Mouse (Mus musculus) forebrain, postnatal 0 days (tissue): Measurements from ENCODE around the gene Cmtm1. TPM values are rescaled to one million over a fixed set of nuclear protein-coding genes. Genes with fewer than 3 reads are reported as not detected.
"Not testable (repeated sequence)": the region's sequence is repeated elsewhere in the genome, so short reads cannot be mapped to it uniquely, and the experiment has no call there.

Experiments
- ATAC-seq: fragments of 200-750 bp; cut with Nextera tagmentation; 2 replicates; pipeline ENCODE4 v1.8.0; 2017; ENCODE audit warnings: mild to moderate bottlenecking, moderate library complexity
- DNase-seq: peaks from one replicate; pipeline ENCODE4 v3.0.0-alpha.2; 2015
- H3K27ac ChIP-seq: fragments of 300-500 bp; sonication (generic); 2 replicates; pipeline ENCODE4 v1.5.1; 2014; ENCODE audit warnings: low read depth, mild to moderate bottlenecking, antibody characterized with exemption, low read length, moderate library complexity, mixed read lengths
- H3K27me3 ChIP-seq: fragments of 300-500 bp; sonication (generic); 2 replicates; pipeline ENCODE4 v1.6.1; 2014; ENCODE audit warnings: mild to moderate bottlenecking, low read length, mixed read lengths; ENCODE audit not compliant: insufficient read depth
- H3K36me3 ChIP-seq: fragments of 300-500 bp; sonication (generic); 2 replicates; pipeline ENCODE4 v1.6.1; 2014; ENCODE audit warnings: mild to moderate bottlenecking, moderate library complexity; ENCODE audit not compliant: insufficient read depth
- H3K4me1 ChIP-seq: fragments of 300-500 bp; sonication (generic); 2 replicates; pipeline ENCODE4 v1.6.1; 2014; ENCODE audit warnings: antibody characterized with exemption; ENCODE audit not compliant: insufficient read depth
- H3K4me2 ChIP-seq: fragments of 300-500 bp; sonication (generic); 2 replicates; pipeline ENCODE4 v1.6.1; 2014; ENCODE audit warnings: low read depth, mild to moderate bottlenecking, moderate library complexity
- H3K4me3 ChIP-seq: fragments of 300-500 bp; sonication (generic); 2 replicates; pipeline ENCODE4 v1.5.1; 2014; ENCODE audit warnings: low read depth, low read length, mixed read lengths
- H3K9ac ChIP-seq: fragments of 300-500 bp; sonication (generic); 2 replicates; pipeline ENCODE4 v1.6.1; 2014; ENCODE audit warnings: mild to moderate bottlenecking
- H3K9me3 ChIP-seq: fragments of 300-500 bp; sonication (generic); 2 replicates; pipeline ENCODE4 v1.6.1; 2016; ENCODE audit warnings: low read length
- CTCF ChIP-seq: sonication (generic); IDR thresholded peaks from 2 replicates; pipeline ENCODE4 v1.5.1; 2016; ENCODE audit warnings: antibody characterized with exemption, control low read depth, low read depth
- WGBS: fragments of 180-500 bp; shearing (Covaris S2); extraction: QIAGEN DNeasy Blood & Tissue Kit; methylation state at CpG from one replicate; pipeline ENCODE4 v1.1.7; 2014; 5-methylcytosine and 5-hydroxymethylcytosine counted together
- polyA plus RNA-seq: library from polyadenylated mRNA; unstranded; fragments of >200 nt; fragmentation: Nextera tagmentation; extraction: Ambion mirVana; gene quantifications from 2 replicates; pipeline ENCODE4 v1.2.1, GENCODE M21; 2015
- total RNA-seq: library from RNA; depleted of rRNA; stranded (reverse); fragments of >200 nt; gene quantifications from 2 replicates; pipeline ENCODE4 v1.2.3, GENCODE M21; 2014; rRNA removed

Cmtm1 gene
- total RNA-seq (0.62 TPM in 1 of 2 replicates, not detected in the other), polyA plus RNA-seq (not detected in 2 replicates)

DNA sequence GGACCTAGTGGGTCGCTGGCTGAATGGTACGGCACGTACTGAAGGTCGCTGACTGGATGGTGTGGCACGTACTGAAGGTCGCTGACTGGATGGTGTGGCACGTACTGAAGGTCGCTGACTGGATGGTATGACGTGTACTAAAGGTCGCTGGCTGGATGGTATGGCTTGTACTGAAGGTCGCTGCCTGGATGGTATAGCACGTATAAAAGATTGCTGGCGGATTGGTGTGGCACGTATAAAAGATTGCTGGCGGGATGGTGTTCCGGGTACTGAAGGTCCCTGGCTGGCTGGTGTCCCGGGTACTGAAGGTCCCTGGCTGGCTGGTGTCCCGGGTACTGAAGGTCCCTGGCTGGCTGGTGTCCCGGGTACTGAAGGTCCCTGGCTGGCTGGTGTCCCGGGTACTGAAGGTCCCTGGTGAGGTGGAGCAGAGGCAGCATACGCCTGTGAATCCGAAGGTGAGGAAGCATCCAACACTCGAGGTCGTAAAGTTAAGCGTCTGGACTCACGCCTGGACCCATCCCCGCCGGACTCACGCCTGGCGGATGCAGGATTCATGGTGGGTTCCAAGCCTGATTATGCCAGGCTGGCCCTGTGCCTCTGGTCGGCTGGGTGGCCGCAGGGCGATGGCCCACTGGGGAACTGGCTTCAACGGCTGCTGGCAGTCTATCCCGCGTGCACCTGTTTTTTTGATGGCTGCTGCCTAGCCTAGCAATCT is at the start of gene Cmtm1, which contains the start of gene Gm45711:
Gene Cmtm1, minus strand, starts transcription at position 705 of the 715 bp plus-strand sequence.
Gene Gm45711, minus strand, starts transcription at position 641 of the 715 bp plus-strand sequence.
- H3K4me2 ChIP-seq, H3K9me3 ChIP-seq, H3K4me1 ChIP-seq, H3K27ac ChIP-seq, DNase-seq, H3K36me3 ChIP-seq, H3K27me3 ChIP-seq, ATAC-seq, H3K4me3 ChIP-seq, H3K9ac ChIP-seq: not testable (repeated sequence)
- 86% methylated on average over 34 of the region's 36 CpGs for WGBS

DNA sequence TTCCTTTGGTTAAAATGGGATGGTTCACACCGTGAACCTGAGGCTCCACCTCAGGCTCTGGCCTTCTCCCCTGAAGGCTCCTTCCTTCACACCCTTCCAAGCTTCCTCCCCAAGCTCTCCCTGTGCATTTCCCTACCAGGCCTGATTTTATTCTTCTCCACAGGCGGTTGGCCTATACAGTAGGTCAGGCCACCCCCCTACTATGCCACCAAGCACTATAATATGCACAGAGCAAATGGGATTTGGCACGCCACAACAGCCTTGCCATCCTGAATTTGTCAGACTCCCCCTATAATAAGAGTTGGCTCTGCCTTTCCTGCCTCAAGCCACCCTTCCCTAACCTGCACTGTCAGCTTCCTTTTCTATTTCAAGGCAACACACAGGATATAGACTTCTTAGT is 48.7 kb upstream of the Cmtm1 start:
- ATAC-seq (no peak), DNase-seq (no peak)
- no peak for TF ChIP-seq CTCF
- H3K9ac ChIP-seq = no peak overlapping the region
- no peak overlapping the region for H3K4me2 ChIP-seq
- H3K36me3 ChIP-seq = peaks cover 20% of the 10 kb centered on the region
- H3K9me3 ChIP-seq = no peaks in the 10 kb centered on the region
- WGBS = 83% methylated on average over 3 of the region's 3 CpGs
- no peak overlapping the region for H3K27ac ChIP-seq
- no peaks in the 10 kb centered on the region for H3K4me1 ChIP-seq
- H3K4me3 ChIP-seq = no peak overlapping the region
- no peaks in the 10 kb centered on the region for H3K27me3 ChIP-seq

DNA sequence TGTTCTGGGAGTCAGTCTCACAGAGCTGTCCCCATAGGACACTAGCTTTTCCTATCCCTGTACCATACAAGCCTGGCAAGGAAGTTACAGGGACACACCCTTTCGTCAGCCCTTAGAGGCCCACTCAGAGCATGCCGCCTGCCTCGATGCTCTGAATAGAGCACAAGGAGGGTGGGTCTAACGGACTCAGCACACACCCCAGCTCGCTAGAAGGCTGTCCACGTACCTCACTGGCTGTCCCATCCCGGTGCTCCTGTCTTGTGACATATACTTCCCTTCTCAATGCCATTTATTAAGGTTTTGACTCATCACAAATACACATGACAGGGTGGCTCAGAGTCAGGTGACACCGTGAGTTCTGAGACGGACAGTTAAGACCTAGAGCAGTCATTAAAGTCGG is 44.6 kb upstream of the Cmtm1 start:
- no peaks in the 10 kb centered on the region for H3K9me3 ChIP-seq
- WGBS = 94% methylated on average over 10 of the region's 10 CpGs
- H3K36me3 ChIP-seq = peaks cover 22% of the 10 kb centered on the region
- H3K4me2 ChIP-seq = no peak overlapping the region
- no peaks in the 10 kb centered on the region for H3K4me1 ChIP-seq
- H3K27me3 ChIP-seq = no peaks in the 10 kb centered on the region
- ATAC-seq (no peak), DNase-seq (no peak)
- H3K27ac ChIP-seq = no peak overlapping the region
- no peak overlapping the region for H3K9ac ChIP-seq
- no peak overlapping the region for H3K4me3 ChIP-seq
- TF ChIP-seq CTCF = no peak

DNA sequence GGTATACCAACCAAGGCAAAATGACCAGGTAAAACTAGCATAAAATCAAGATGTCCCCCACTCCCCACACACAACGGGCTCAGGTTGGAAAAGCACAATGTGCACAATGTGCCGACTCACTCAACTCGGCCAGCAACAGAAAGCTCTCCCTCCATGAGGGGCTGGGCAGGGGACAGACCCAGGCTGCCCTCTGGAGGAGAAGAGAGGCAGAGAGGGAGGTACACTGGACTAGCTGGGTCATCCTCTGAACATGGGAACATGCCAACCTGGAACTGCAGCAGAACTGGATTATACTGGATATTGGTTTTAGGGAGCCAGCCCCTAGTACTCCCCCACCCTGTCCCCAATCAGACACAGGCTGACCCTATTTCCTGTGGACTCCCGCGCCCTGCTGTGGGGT is 43.2 kb upstream of the Cmtm1 start:
- TF ChIP-seq CTCF = peak; percentile 52
- H3K9ac ChIP-seq = no peak overlapping the region
- H3K4me3 ChIP-seq = no peak overlapping the region
- H3K27ac ChIP-seq = no peak overlapping the region
- ATAC-seq (peak; percentile 78; the same call in 1 of the 2 replicates), DNase-seq (no peak)
- H3K9me3 ChIP-seq = no peaks in the 10 kb centered on the region
- H3K4me1 ChIP-seq = no peaks in the 10 kb centered on the region
- WGBS = 53% methylated on average over 5 of the region's 5 CpGs
- H3K36me3 ChIP-seq = peaks cover 27% of the 10 kb centered on the region
- no peak overlapping the region for H3K4me2 ChIP-seq
- H3K27me3 ChIP-seq = no peaks in the 10 kb centered on the region

DNA sequence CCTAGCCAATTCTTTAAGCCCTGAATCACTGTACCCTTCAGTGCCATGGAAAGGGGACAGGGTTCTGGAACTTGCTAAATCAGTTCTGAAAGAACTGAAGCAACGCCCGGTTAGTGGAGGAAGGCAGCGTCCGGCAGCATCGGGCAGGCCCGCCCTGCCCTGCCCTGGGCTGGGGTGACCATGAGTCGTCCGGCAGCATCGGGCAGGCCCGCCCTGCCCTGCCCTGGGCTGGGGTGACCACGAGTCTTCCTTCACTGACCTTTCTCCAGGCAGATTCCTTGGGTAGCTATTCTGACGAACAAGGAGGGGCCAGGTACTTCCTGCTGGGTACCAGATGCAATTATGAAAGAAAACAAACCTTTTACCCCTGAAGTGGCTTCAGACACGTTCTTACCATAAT is 40.1 kb upstream of the Cmtm1 start:
- 88% methylated on average over 13 of the region's 13 CpGs for WGBS
- no peak for ATAC-seq
- Histone ChIP-seq H3K4me1 (no peaks in the 10 kb centered on the region), H3K9me3 (no peaks in the 10 kb centered on the region), H3K27me3 (no peaks in the 10 kb centered on the region), H3K27ac (no peak overlapping the region), H3K4me2 (no peak overlapping the region), H3K9ac (no peak overlapping the region), H3K4me3 (no peak overlapping the region), H3K36me3 (peaks cover 22% of the 10 kb centered on the region)
- TF ChIP-seq CTCF = no peak
- DNase-seq = no peak

DNA sequence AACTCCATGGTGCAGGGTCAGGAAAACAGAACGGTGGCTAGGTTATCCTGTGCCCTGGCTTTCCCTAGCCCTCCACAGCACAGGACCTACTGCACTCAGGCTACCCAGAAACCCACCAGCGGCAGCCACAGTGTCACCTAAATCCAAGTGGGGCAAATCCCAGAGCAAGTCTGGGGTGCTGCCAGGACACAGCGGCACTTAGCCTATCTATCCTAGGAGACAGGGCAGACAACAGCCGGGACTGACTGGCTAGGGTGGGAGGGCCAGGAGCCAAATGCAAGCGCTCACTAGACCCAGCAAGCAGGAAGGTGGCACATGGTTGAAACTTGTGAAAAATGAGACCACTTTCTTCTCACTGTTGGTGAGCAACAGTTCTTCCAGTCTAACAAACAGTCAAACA is 39.0 kb upstream of the Cmtm1 start:
- no peak for TF ChIP-seq CTCF
- no peaks in the 10 kb centered on the region for H3K9me3 ChIP-seq
- no peak overlapping the region for H3K4me3 ChIP-seq
- no peak overlapping the region for H3K4me2 ChIP-seq
- WGBS = 74% methylated on average over 5 of the region's 5 CpGs
- no peak overlapping the region for H3K9ac ChIP-seq
- H3K36me3 ChIP-seq = peaks cover 13% of the 10 kb centered on the region
- no peaks in the 10 kb centered on the region for H3K4me1 ChIP-seq
- no peak for ATAC-seq
- H3K27me3 ChIP-seq = no peaks in the 10 kb centered on the region
- no peak overlapping the region for H3K27ac ChIP-seq
- DNase-seq = no peak

DNA sequence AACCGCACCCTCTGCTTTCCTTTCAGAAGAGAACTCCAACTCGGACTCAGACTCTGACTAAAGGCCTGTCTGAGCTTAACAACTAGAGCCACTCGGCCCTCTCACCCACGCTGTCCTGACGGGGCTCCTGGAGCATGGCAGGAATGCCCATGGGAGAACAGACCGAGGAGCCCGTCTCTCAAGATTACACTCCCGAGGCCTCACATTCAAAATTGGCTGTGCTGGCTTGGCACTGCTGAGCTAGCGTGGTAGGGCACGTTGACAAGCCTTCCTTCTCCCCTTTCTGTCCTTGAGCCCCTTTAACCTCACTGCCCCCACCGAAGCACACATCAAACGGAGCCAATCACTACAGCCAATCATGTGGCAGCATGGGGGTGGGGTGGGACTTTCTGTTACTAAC is 36.8 kb upstream of the Cmtm1 start:
- no peak overlapping the region for H3K4me2 ChIP-seq
- H3K9me3 ChIP-seq = no peaks in the 10 kb centered on the region
- ATAC-seq (no peak), DNase-seq (no peak)
- H3K9ac ChIP-seq = no peak overlapping the region
- no peak for TF ChIP-seq CTCF
- H3K27ac ChIP-seq = no peak overlapping the region
- H3K4me3 ChIP-seq = no peak overlapping the region
- no peaks in the 10 kb centered on the region for H3K27me3 ChIP-seq
- 64% methylated on average over 12 of the region's 12 CpGs for WGBS
- H3K36me3 ChIP-seq = peaks cover 13% of the 10 kb centered on the region
- no peaks in the 10 kb centered on the region for H3K4me1 ChIP-seq
